Mouse (Mus musculus) right cerebral cortex, adult 18-20 months (tissue): ENCODE results near the gene Zfp65.
"Not testable (repeated sequence)": the region's sequence is repeated elsewhere in the genome, so short reads cannot be mapped to it uniquely, and the experiment has no call there.

Experiments
- DNase-seq: peaks from one replicate; pipeline ENCODE4 v3.0.0; 2022; ENCODE audit warnings: mixed read lengths

Gene Zfp65

GRCm38 (mm10) chr13:67728641-67729318, at the start of gene Zfp65:
Gene Zfp65, minus strand, starts transcription at chr13:67729173.
- DNase-seq: peak; percentile 71

GRCm38 (mm10) chr13:67763031-67763768, 34.2 kb upstream of the Zfp65 start:
- no peak for DNase-seq

DNA sequence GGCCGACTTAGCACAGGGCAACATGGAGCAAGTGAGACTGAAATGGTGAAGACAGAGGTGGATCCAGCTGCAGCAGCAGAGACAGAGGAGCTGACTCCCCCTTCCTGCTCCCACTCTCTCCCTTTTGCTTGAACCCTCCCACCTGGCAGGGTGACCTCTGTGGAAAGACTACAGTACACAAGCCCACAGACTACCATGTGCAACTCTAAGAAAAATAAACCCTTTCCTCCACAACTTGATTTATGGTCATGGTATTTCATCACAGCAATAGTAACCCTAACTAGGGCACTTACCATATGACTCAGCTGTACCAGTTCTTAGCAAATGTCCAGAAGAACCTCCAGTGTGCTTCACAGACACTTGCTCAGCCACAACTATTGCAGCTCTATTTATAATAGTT, 31.0 kb upstream of the Zfp65 start:
- DNase-seq: no peak

DNA sequence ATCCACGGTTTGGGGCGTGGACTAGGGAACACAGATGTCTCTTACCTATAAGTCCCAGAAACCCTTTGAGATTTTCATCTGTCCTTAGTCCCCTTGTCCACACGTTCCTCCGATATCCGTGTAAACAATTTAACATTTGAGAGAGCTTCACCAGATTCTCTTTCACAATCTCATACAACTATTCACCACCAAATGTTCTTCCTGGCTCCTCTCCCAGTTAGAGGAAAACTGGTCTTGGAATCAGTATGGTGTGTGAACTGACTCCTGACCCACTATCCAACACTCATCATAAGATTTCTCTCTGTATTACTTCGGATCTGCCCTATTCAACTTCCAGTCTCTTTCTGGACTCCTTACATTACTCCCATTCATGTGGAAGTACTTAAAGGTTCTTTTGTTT, 26.8 kb upstream of the Zfp65 start:
- no peak for DNase-seq

DNA sequence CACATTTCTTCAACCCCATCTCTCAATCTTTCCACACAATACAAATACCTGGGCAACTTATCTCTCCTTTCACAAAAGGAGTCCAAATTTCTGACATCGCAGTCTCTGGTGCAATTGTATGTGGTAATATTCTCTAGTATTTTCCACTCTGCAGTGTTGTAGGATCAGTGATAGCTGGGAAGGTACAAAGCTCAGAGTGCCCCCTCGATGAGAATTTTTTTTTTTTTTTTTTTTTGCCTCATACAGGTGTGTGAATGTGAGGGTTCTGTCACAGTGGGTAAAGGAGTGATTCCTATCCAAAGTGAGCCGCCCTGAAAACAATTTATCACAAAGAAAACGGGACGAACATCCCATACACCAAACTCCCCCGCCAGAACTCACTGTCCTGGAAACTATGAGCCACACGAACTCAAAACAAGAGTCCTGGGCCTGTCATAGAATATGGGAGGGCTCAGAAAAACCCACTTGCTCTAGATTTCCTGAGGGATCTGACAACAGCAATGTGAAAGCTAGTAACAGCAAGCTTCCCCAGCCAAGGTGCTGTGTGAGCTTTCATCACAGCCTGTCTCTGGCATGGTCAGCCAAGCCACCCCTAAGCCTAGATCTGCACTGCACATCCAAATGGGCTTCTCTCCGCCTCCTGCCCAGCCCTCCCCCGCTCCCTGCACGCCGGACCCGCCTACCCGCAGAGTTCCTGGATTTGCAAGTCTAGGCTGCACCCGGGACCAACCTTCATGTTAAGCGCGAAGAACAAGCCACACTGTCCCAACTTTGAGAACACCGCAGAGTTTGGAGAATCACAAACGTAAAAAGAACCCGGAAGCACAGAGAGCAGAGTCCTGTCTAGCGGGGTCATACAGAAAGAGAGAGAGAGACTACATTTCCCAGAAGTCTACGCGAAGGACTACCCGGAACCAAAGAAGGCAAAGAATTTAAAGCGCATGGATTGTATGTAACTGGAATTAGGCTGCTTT, 25.6 kb upstream of the Zfp65 start, which contains the start of gene Zfp85:
Zfp85 (minus strand) TSS at position 896 of the 974 bp plus-strand sequence.
- peak; percentile 56 for DNase-seq

- no peak for DNase-seq
These were observed 14.9 kb upstream of the Zfp65 start for GRCm38 (mm10) chr13:67743896-67744295.

GRCm38 (mm10) chr13:67742941-67743340, 14.0 kb upstream of the Zfp65 start:
- no peak for DNase-seq

GRCm38 (mm10) chr13:67734391-67734790, 5.4 kb upstream of the Zfp65 start:
- DNase-seq: not testable (repeated sequence)

- peak; percentile 57 for DNase-seq
These were observed 468 bp upstream of the Zfp65 start for GRCm38 (mm10) chr13:67729441-67729840.

DNA sequence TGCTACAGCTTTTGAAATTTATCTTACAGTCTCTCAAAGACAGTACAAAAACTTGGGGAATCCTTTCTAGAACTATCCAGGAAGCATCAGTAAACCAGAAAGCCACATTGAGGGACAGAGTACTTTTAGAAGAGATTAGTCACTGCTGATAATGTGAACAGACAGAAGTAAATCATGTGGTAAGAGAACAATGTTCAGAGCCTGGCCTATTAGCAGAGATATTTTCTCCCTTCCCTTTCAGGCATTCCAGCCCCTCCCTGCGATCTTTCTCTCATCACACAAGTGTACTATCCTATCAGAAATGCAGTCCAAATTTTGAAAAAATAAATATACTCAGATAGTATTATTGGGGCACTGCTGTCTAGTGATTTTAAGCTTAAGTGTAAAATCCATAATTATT, 867 bp downstream of the Zfp65 start:
- no peak for DNase-seq

- DNase-seq: peak; percentile 13
These were observed 3.6 kb downstream of the Zfp65 start for GRCm38 (mm10) chr13:67725331-67725730.

DNA sequence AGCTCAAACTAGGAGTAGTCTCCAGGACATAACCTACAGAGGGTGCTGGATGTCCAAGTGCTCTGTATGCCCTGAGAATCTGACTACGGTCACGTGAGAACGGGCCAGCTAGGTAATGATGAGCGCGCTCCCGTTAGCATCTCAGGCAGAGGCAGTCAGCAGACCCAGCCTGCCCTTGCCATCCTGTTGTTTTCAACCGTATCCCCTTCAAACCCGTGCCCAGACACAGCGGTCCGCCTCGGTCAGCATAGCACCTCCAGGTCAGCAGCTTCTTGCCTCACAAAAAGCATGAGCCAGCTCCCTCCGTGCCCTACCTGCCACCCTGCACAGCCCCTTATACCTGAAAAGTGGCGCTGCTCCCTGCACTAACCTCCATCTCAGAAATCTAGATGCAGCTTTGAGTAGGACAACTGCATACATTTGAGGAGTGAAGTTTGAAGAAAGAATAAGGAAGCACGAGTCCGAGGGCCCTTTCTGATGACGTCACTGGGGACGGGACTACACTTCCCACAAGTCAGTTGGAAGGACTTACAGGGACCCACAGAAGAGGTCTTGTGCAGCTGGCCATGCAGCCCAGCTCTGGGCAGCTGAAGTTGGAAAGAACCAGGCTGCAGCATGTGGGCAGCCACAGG, 5.0 kb downstream of the Zfp65 start:
- peak; percentile 93 for DNase-seq

GRCm38 (mm10) chr13:67686971-67687370, 42.0 kb downstream of the Zfp65 start, which contains the start of gene Zfp738:
Gene Zfp738, minus strand, starts transcription at chr13:67687071.
- DNase-seq: no peak

GRCm38 (mm10) chr13:67683841-67684240, 45.1 kb downstream of the Zfp65 start:
- DNase-seq: peak; percentile 3

DNA sequence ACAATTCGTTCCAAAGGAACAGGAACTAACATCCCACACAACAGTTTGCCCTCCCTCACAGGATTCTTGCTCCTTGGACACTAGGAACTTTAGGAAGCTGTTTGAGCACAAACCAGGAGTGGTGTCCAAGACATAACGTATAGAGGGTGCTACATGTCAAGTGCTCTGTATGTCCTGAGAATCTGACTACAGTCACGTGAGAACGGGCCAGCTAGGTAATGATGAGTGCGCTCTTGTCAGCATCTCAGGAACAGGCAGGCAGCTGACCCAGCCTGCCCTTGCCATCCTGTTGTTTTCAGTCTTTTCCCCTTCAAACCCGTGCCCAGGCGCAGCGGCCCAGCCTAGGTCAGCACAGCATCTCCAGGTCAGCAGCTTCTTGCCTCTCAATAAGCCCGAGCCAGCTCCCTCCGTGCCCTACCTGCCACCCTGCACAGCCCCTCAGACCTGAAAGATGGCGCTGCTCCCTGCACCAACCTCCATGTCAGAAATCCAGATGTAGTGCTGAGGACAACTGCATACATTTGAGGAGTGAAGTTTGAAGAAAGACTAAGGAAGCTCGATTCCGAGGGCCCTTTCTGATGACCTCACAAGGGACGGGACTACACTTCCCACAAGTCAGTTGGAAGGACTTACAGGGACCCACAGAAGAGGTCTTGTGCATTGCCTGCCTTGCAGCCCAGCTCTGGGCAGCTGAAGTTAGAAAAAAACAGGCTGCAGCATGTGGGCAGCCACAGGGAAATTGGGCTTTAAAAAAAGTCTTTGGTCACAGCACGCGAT, 45.8 kb downstream of the Zfp65 start:
- peak; percentile 93 for DNase-seq

- no peak for DNase-seq
These were observed 54.1 kb downstream of the Zfp65 start for GRCm38 (mm10) chr13:67674902-67675301.
